Mouse (Mus musculus) limb, embryonic 14.5 days (tissue): ENCODE results near the gene Elfn1. TPM values are rescaled to one million over a fixed set of nuclear protein-coding genes. Genes with fewer than 3 reads are reported as not detected.

Experiments
- ATAC-seq: fragments of 200-750 bp; cut with Nextera tagmentation; 2 replicates; pipeline ENCODE4 v1.8.0; 2017; ENCODE audit warnings: low read depth, moderate number of reproducible peaks, moderate TSS enrichment; ENCODE audit not compliant: low FRiP score
- DNase-seq: peaks from one replicate; pipeline ENCODE4 v3.0.0-alpha.2; 2015; ENCODE audit warnings: low spot score
- H3K27ac ChIP-seq: fragments of 300-500 bp; sonication (generic); replicated peaks from 2 replicates; pipeline ENCODE4 v1.5.1; 2014; ENCODE audit warnings: low read depth, mild to moderate bottlenecking, low read length, moderate library complexity, mixed read lengths
- H3K27me3 ChIP-seq: fragments of 300-500 bp; sonication (generic); 2 replicates; pipeline ENCODE4 v1.6.1; 2014; ENCODE audit warnings: low read length, mixed read lengths; ENCODE audit not compliant: control insufficient read depth, insufficient read depth
- H3K36me3 ChIP-seq: fragments of 300-500 bp; sonication (generic); 2 replicates; pipeline ENCODE4 v1.6.1; 2014; ENCODE audit warnings: mild to moderate bottlenecking, low read length, moderate library complexity, mixed read lengths; ENCODE audit not compliant: control insufficient read depth, insufficient read depth
- H3K4me1 ChIP-seq: fragments of 300-500 bp; sonication (generic); 2 replicates; pipeline ENCODE4 v1.6.1; 2014; ENCODE audit warnings: antibody characterized with exemption, low read length, mixed read lengths; ENCODE audit not compliant: control insufficient read depth, insufficient read depth
- H3K4me2 ChIP-seq: fragments of 300-500 bp; sonication (generic); replicated peaks from 2 replicates; pipeline ENCODE4 v1.6.1; 2014; ENCODE audit warnings: low read depth, mild to moderate bottlenecking, low read length, moderate library complexity; ENCODE audit not compliant: severe bottlenecking
- H3K4me3 ChIP-seq: fragments of 300-500 bp; sonication (generic); replicated peaks from 2 replicates; pipeline ENCODE4 v1.5.1; 2014; ENCODE audit warnings: low read length
- H3K9ac ChIP-seq: fragments of 300-500 bp; sonication (generic); 2 replicates; pipeline ENCODE4 v1.6.1; 2014; ENCODE audit warnings: mild to moderate bottlenecking, low read depth, low read length, moderate library complexity; ENCODE audit not compliant: severe bottlenecking
- H3K9me3 ChIP-seq: fragments of 300-500 bp; sonication (generic); 2 replicates; pipeline ENCODE4 v1.6.1; 2016; ENCODE audit warnings: low read length; ENCODE audit not compliant: control insufficient read depth
- POLR2A ChIP-seq: fragments of 200-500 bp; IDR thresholded peaks from 2 replicates; pipeline ENCODE4 v1.8.0; 2012; ENCODE audit warnings: inconsistent platforms, mild to moderate bottlenecking, moderate library complexity, borderline replicate concordance; ENCODE audit not compliant: insufficient read depth, insufficient read length; ENCODE audit errors: extremely low read depth
- WGBS: fragments of 180-500 bp; shearing (Covaris S2); extraction: QIAGEN DNeasy Blood & Tissue Kit; methylation state at CpG from one replicate; pipeline ENCODE4 v1.1.7; 2014; 5-methylcytosine and 5-hydroxymethylcytosine counted together
- polyA plus RNA-seq, 2 experiments: library from polyadenylated mRNA; depleted of rRNA in 1 of 2; stranded (reverse) in 1 of 2; unstranded in 1 of 2; fragments of >200 nt; fragmentation: Nextera tagmentation in 1 of 2; extraction: Ambion mirVana in 1 of 2; gene quantifications; 2 replicates each; pipeline versions ENCODE4 v1.2.1 to v1.2.3; 2012 to 2014

Gene Elfn1
- polyA plus RNA-seq, 2 experiments, result 0.92 to 3.7 TPM

DNA sequence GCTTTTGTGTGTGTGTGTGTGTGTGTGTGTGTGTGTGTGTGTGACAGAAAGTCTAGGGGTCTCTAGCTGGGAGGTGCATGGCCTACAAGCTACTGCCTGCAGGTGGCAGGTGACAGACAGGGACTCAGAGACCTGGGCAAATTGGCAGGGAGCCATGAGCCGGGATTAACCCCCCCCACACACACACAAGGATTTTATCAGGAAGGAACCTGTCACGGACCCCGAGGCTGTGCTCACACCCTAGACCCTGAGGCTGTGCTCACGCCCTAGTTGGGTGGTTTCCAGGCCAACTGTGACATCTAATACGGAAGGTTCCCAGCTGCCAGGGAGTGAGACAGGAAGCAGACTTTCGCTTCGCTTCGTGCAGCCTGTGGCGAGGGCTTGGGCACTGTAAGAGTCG lies 49.1 kb downstream of the Elfn1 start:
- 13% methylated on average over 10 of the region's 10 CpGs for WGBS
- Histone ChIP-seq H3K4me3 (no peak overlapping the region), H3K27ac (no peak overlapping the region), H3K27me3 (no peaks in the 10 kb centered on the region), H3K4me2 (peak overlapping the region; percentile 21; the same call in 1 of the 2 replicates), H3K4me1 (peaks cover 14% of the 10 kb centered on the region; the same call in 1 of the 2 replicates), H3K9me3 (no peaks in the 10 kb centered on the region), H3K36me3 (no peaks in the 10 kb centered on the region), H3K9ac (no peak overlapping the region)
- TF ChIP-seq POLR2A, result no peak
- ATAC-seq, result peak; percentile 79
- DNase-seq, result peak; percentile 59

- TF ChIP-seq POLR2A, result no peak
- Histone ChIP-seq H3K27me3 (no peaks in the 10 kb centered on the region), H3K9ac (no peak overlapping the region), H3K27ac (no peak overlapping the region), H3K4me1 (peaks cover 13% of the 10 kb centered on the region; the same call in 1 of the 2 replicates), H3K36me3 (no peaks in the 10 kb centered on the region), H3K9me3 (no peaks in the 10 kb centered on the region), H3K4me2 (no peak overlapping the region), H3K4me3 (no peak overlapping the region)
- no peak for DNase-seq
- ATAC-seq, result no peak
- WGBS, result 90% methylated on average over 4 of the region's 4 CpGs
Observed at GRCm38 (mm10) chr5:139959741-139960140, 52.0 kb downstream of the Elfn1 start.

DNA sequence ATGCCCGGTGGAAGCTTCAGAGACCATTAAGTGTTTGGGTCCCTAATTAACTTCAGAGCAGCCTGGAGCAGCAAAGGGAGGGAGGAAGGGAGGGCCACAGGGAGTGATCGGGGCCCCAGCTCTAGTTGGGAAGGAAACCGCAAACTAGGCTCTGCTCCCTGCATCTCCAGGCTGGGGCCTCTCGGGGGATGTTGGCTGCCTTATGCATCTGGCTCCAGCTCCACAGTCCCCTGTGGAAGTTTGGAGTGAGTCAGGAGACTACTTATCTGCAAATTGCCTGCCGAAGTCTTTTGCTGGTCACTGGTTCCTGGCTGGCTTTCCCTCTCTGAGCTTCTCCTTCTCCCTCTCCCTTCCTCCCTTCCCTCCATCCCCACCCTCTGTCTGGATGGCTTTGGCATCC lies 56.6 kb downstream of the Elfn1 start:
- Histone ChIP-seq H3K4me2 (no peak overlapping the region), H3K4me3 (no peak overlapping the region), H3K9ac (no peak overlapping the region), H3K27ac (no peak overlapping the region), H3K4me1 (0 out of 2 replicates have a peak, but pooled peaks cover 6% of the 10 kb centered on the region), H3K27me3 (no peaks in the 10 kb centered on the region), H3K9me3 (no peaks in the 10 kb centered on the region), H3K36me3 (no peaks in the 10 kb centered on the region)
- no peak for ATAC-seq
- 32% methylated on average over 5 of the region's 5 CpGs for WGBS
- no peak for TF ChIP-seq POLR2A
- peak; percentile 27 for DNase-seq

- WGBS, result 87% methylated on average over 14 of the region's 14 CpGs
- no peak for ATAC-seq
- Histone ChIP-seq H3K9me3 (no peaks in the 10 kb centered on the region), H3K9ac (no peak overlapping the region), H3K27ac (no peak overlapping the region), H3K4me3 (no peak overlapping the region), H3K4me1 (0 out of 2 replicates have a peak, but pooled peaks cover 6% of the 10 kb centered on the region), H3K36me3 (no peaks in the 10 kb centered on the region), H3K4me2 (no peak overlapping the region), H3K27me3 (no peaks in the 10 kb centered on the region)
- no peak for TF ChIP-seq POLR2A
- no peak for DNase-seq
Observed at GRCm38 (mm10) chr5:139965596-139965995, 57.9 kb downstream of the Elfn1 start.

DNA sequence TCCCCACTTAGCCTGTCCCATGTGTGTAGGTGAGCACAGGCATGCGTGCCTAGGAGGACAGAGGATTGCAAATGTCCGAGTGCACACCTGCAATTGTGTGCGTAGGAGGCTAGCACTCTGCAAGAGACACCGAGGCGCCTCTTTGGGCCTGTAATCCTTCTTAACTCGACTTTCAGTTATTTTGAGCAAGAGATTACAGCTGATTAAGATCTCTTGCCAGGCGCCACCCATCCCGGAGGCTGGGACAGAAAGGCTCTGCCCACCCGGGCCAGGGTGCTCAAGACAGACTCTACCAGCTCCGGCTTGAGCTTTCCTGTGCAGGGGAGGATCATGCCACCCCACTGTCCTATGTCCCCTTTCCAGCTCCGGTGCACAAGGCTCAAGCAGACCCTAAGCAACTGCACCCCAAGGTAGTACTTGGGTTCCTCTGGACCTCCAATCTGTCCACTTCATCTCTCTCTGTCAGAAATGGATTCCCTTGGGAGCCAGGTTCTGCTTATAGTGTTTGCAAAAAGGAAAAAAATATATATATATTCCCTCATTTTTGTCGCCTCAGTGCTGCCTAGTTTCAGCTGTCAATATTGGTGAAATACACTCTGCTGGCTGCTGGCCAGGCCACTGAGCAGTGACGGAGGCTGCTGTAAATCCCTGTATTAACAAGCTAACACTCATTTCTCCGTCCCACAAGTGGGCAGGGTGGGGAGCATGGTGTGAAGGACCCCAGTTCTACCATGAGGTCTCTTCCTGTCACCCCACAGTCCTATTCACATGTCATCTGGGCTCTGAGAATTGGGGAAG lies 61.6 kb downstream of the Elfn1 start:
- no peak overlapping the region for H3K27ac ChIP-seq
- H3K4me3 ChIP-seq, result no peak overlapping the region
- H3K9ac ChIP-seq, result 0 out of 2 replicates have a peak overlapping the region, but pooled peaks have one; percentile 21
- WGBS, result 68% methylated on average over 14 of the region's 14 CpGs
- H3K27me3 ChIP-seq, result 0 out of 2 replicates have a peak, but pooled peaks cover 4% of the 10 kb centered on the region
- ATAC-seq (no peak), DNase-seq (no peak)
- 0 out of 2 replicates have a peak, but pooled peaks cover 5% of the 10 kb centered on the region for H3K4me1 ChIP-seq
- no peaks in the 10 kb centered on the region for H3K9me3 ChIP-seq
- no peak for TF ChIP-seq POLR2A
- H3K4me2 ChIP-seq, result no peak overlapping the region
- H3K36me3 ChIP-seq, result no peaks in the 10 kb centered on the region
